ENCODE assay signal across 8 mouse cellular contexts in the genomic region with DNA sequence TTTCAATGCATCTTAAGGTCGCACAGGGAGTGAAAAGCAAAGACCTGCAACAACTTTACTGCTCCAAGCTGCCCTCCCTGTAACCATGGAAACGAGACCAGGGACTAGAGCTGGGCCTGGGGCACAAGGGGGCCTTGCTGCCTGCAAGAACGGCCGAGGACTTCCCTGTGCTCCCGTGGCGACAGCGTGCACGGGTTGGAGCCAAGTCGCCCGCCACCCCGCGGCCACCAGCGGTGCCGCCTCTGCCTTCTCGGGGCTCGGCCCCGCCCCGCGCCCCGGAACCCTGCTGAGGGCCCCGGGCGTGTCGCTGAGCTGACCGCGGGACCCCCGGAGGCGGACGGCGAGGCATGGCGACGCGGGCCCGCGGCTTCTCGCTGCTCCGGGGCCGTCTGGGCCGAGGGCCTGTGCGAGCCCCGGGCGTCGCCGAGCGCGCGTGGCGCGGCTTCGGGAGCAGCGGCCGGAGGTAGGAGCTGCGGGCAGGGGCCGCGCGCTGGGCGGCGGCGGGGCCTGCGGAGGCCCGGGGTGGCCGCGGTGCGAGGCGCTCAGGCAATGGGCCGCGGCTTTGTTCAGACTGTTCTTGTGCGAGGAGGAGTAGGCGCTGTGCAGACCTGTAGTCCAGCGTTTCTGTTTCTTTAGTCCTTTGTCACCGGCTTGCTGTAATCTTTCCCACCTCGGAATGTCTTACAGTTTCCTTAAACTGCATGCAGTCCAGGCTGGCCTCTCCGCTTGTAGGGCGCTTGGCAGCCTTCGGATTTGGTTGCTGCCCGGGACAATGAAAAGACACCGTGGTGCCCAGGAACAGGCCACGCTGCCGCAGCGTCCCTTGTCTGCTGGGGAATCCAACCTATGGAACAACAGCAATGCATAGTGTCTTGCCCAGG. TPM values are rescaled to one million over a fixed set of nuclear protein-coding genes. Genes with fewer than 3 reads are reported as not detected.
DNase-seq lines count a peak whose midpoint lies in the region; TF ChIP-seq lines count a peak whose summit lies in the region.

A gene (plus strand): TSS at position 147 of the 881 bp plus-strand sequence.

- peak; percentile 61; the same call in 1 of the 2 replicates for TF ChIP-seq CTCF in bone marrow, adult 2 months (IDR thresholded peaks at IDR 0.05; ENCODE audit: control insufficient read depth, insufficient read depth, low read length)
- 0 out of 2 replicates have a peak, but pooled peaks have one; percentile 36 for TF ChIP-seq CTCF in embryonic fibroblast, embryonic 13.5 days (IDR thresholded peaks at IDR 0.05; ENCODE audit: borderline replicate concordance, insufficient read depth, low read length)

- WGBS in bone marrow, adult 2 months: under 1% methylated on average over 79 of the region's 79 CpGs

- no peak; the same call in 1 of the 2 replicates for TF ChIP-seq POLR2A in bone marrow, adult 2 months (IDR thresholded peaks at IDR 0.05; ENCODE audit: borderline replicate concordance, control insufficient read depth, low read depth, low read length)
- peak; percentile 69 for TF ChIP-seq POLR2A in embryonic fibroblast, embryonic 13.5 days (IDR thresholded peaks at IDR 0.05; ENCODE audit: low read depth, low read length)

- DNase-seq in 416B (ENCODE audit: low read depth): peak; percentile 86
- DNase-seq in heart, adult 9 months (ENCODE audit: low spot score in 2 of 2): peak; percentile 85 to 86
- DNase-seq in kidney, adult 9 months: peak; percentile 82
- DNase-seq in liver: peak; percentile 84
- peak; percentile 44 to 59 for DNase-seq in monocyte, adult 2 months (ENCODE audit: low read depth in 1 of 2, low spot score in 2 of 2)
- DNase-seq in spleen, postnatal 14 days (ENCODE audit: low spot score in 2 of 2): peak; percentile 50 to 71

- H3K4me1 ChIP-seq in bone marrow, adult 2 months (ENCODE audit: control insufficient read depth, insufficient read depth, low read length): no peaks in the 10 kb centered on the region
- no peaks in the 10 kb centered on the region; the same call in 1 of the 2 replicates for H3K4me1 ChIP-seq in embryonic fibroblast, embryonic 13.5 days (ENCODE audit: control insufficient read depth, insufficient read depth, low read length)

- peak within 1 kb of the TSS; percentile 60; the same call in 1 of the 2 replicates for H3K27ac ChIP-seq in bone marrow, adult 2 months (ENCODE audit: control insufficient read depth, insufficient read depth, low read depth, low read length, poor library complexity)
- peak within 1 kb of the TSS; percentile 89 for H3K27ac ChIP-seq in embryonic fibroblast, embryonic 13.5 days (ENCODE audit: insufficient read depth, low read length)

- H3K4me3 ChIP-seq in bone marrow, adult 2 months (replicated peaks; ENCODE audit: control insufficient read depth, low read depth, low read length): peak within 1 kb of the TSS; percentile 63
- peak within 1 kb of the TSS; percentile 95 for H3K4me3 ChIP-seq in embryonic fibroblast, embryonic 13.5 days (ENCODE audit: insufficient read depth, low read length)

RNA-seq across cellular contexts. Expression of the gene that starts here (rescaled TPM):
- polyA plus RNA-seq in bone marrow, adult 2 months (2011; ENCODE audit: insufficient read depth, insufficient read length, low replicate concordance, missing spikeins): 3.4 and 4.1 TPM in 2 replicates
- polyA plus RNA-seq in embryonic fibroblast, embryonic 13.5 days (2011; ENCODE audit: insufficient read length, low read depth, missing spikeins): 18.5 and 20.1 TPM in 2 replicates

Comparison
In these comparisons a context has a peak if more than half of its experiments do, and no peak if none do; other contexts are left out.
1. Peak in every context shown above with its lines: DNase-seq, H3K4me3 ChIP-seq and H3K27ac ChIP-seq.